Mouse (Mus musculus) cortical plate, adult 2 months (tissue): ENCODE measurements around the gene Dnajc8. TPM values are rescaled to one million over a fixed set of nuclear protein-coding genes. Genes with fewer than 3 reads are reported as not detected.
"Not testable (repeated sequence)": the region's sequence is repeated elsewhere in the genome, so short reads cannot be mapped to it uniquely, and the experiment has no call there.

Source experiments
- H3K27ac ChIP-seq: fragments of 200-500 bp; 2 replicates; pipeline ENCODE4 v1.5.1; 2012; ENCODE audit warnings: low read length, control low read depth, inconsistent platforms; ENCODE audit not compliant: insufficient read depth
- H3K4me1 ChIP-seq: fragments of 200-500 bp; 2 replicates; pipeline ENCODE4 v1.6.1; 2011; ENCODE audit warnings: low read length; ENCODE audit not compliant: control insufficient read depth, insufficient read depth
- H3K4me3 ChIP-seq: fragments of 200-500 bp; 2 replicates; pipeline ENCODE4 v1.5.1; 2011; ENCODE audit warnings: mild to moderate bottlenecking, low read length, control low read depth; ENCODE audit not compliant: insufficient read depth
- CTCF ChIP-seq: fragments of 200-500 bp; IDR thresholded peaks from 2 replicates; pipeline ENCODE4 v1.5.1; 2011; ENCODE audit warnings: mild to moderate bottlenecking, control low read depth, low read length; ENCODE audit not compliant: insufficient read depth; ENCODE audit errors: extremely low read depth
- POLR2A ChIP-seq: fragments of 200-500 bp; IDR thresholded peaks from 2 replicates; pipeline ENCODE4 v1.6.1; 2011; ENCODE audit warnings: mild to moderate bottlenecking, low read length, control low read depth; ENCODE audit not compliant: insufficient read depth; ENCODE audit errors: extremely low read depth
- polyA plus RNA-seq: library from polyadenylated mRNA; depleted of rRNA; stranded (reverse); fragments of >200 nt; gene quantifications from 2 replicates; pipeline ENCODE4 v1.2.3, GENCODE M21; 2012; rRNA removed

Dnajc8 gene
- polyA plus RNA-seq, 1 experiment: 112 TPM

- Histone ChIP-seq H3K4me1 (no peaks in the 10 kb centered on the region), H3K27ac (no peak overlapping the region), H3K4me3 (no peak overlapping the region)
These were observed 53.2 kb downstream of the Dnajc8 start for GRCm38 (mm10) chr4:132588512-132588911.

GRCm38 (mm10) chr4:132590642-132591041 is 55.3 kb downstream of the Dnajc8 start:
- H3K27ac ChIP-seq: no peak overlapping the region
- H3K4me3 ChIP-seq: no peak overlapping the region
- TF ChIP-seq CTCF (no peak), POLR2A (no peak)
- H3K4me1 ChIP-seq: no peaks in the 10 kb centered on the region

More at GRCm38 (mm10) chr4:132588512-132588911, 53.2 kb downstream of the Dnajc8 start:
- TF ChIP-seq CTCF (no peak), POLR2A (no peak)

- TF ChIP-seq POLR2A (no peak), CTCF (no peak)
These were observed 57.6 kb downstream of the Dnajc8 start for GRCm38 (mm10) chr4:132592958-132593357.

GRCm38 (mm10) chr4:132594191-132594590 is 58.8 kb downstream of the Dnajc8 start:
- Histone ChIP-seq H3K27ac (no peak overlapping the region), H3K4me1 (no peaks in the 10 kb centered on the region), H3K4me3 (no peak overlapping the region)
- no peak for TF ChIP-seq POLR2A
- no peak for TF ChIP-seq CTCF

More at GRCm38 (mm10) chr4:132592958-132593357, 57.6 kb downstream of the Dnajc8 start:
- H3K27ac ChIP-seq: no peak overlapping the region
- H3K4me1 ChIP-seq: no peaks in the 10 kb centered on the region
- no peak overlapping the region for H3K4me3 ChIP-seq

- TF ChIP-seq CTCF: no peak
- no peak for TF ChIP-seq POLR2A
- Histone ChIP-seq H3K4me1 (no peaks in the 10 kb centered on the region), H3K27ac (no peak overlapping the region), H3K4me3 (no peak overlapping the region)
These were observed 63.5 kb downstream of the Dnajc8 start for GRCm38 (mm10) chr4:132598861-132599260.

- TF ChIP-seq CTCF (no peak), POLR2A (no peak)
These were observed 64.4 kb downstream of the Dnajc8 start for GRCm38 (mm10) chr4:132599764-132600163.

GRCm38 (mm10) chr4:132600465-132600864 is 65.1 kb downstream of the Dnajc8 start:
- no peaks in the 10 kb centered on the region for H3K4me1 ChIP-seq
- H3K4me3 ChIP-seq: no peak overlapping the region
- TF ChIP-seq POLR2A (no peak), CTCF (no peak)
- H3K27ac ChIP-seq: no peak overlapping the region

More at GRCm38 (mm10) chr4:132599764-132600163, 64.4 kb downstream of the Dnajc8 start:
- Histone ChIP-seq H3K4me3 (no peak overlapping the region), H3K4me1 (no peaks in the 10 kb centered on the region), H3K27ac (no peak overlapping the region)

GRCm38 (mm10) chr4:132601242-132601641 is 65.9 kb downstream of the Dnajc8 start:
- H3K4me3 ChIP-seq, H3K4me1 ChIP-seq, H3K27ac ChIP-seq: not testable (repeated sequence)

Other genes starting within 250 kb of the Dnajc8 start
- 3.8 and 5.3 TPM in 2 replicates for gene Rab42, start 232.2 kb upstream of the Dnajc8 start, polyA plus RNA-seq
- gene Trnau1ap, start 206.0 kb upstream of the Dnajc8 start, polyA plus RNA-seq: 14.9 and 16.6 TPM in 2 replicates
- 8.8 and 9.2 TPM in 2 replicates for gene Rcc1, start 181.9 kb upstream of the Dnajc8 start, polyA plus RNA-seq
- gene Phactr4, start 113.1 kb upstream of the Dnajc8 start, polyA plus RNA-seq: 5.6 and 6.4 TPM in 2 replicates
- gene Med18, start 71.6 kb upstream of the Dnajc8 start, polyA plus RNA-seq: 5.6 TPM in 2 replicates
- 8.1 and 8.2 TPM in 2 replicates for gene Sesn2, start 25.0 kb upstream of the Dnajc8 start, polyA plus RNA-seq
- gene Atpif1, start 1.9 kb upstream of the Dnajc8 start, polyA plus RNA-seq: 738 and 747 TPM in 2 replicates
- gene Ptafr, start 28.5 kb downstream of the Dnajc8 start, polyA plus RNA-seq: 1.5 and 1.7 TPM in 2 replicates
- 24.5 and 25.5 TPM in 2 replicates for gene Eya3, start 103.4 kb downstream of the Dnajc8 start, polyA plus RNA-seq
- 2.8 and 3.0 TPM in 2 replicates for gene Xkr8, start 197.0 kb downstream of the Dnajc8 start, polyA plus RNA-seq
- gene Smpdl3b, start 221.7 kb downstream of the Dnajc8 start, polyA plus RNA-seq: 1.9 and 3.0 TPM in 2 replicates
- gene Rpa2, start 232.8 kb downstream of the Dnajc8 start, polyA plus RNA-seq: 14.2 and 17.0 TPM in 2 replicates